Mouse (Mus musculus) neutrophil, adult 5-6 weeks (primary cell): ENCODE measurements around the gene Sema3e. TPM values are rescaled to one million over a fixed set of nuclear protein-coding genes. Genes with fewer than 3 reads are reported as not detected.

Source experiments
- ATAC-seq: fragments of 151-379, 151-347 bp; 2 replicates; pipeline ENCODE4 v1.8.0; 2017; ENCODE audit warnings: mild to moderate bottlenecking, moderate TSS enrichment; ENCODE audit not compliant: insufficient number of reproducible peaks, poor library complexity, low FRiP score, severe bottlenecking; ENCODE audit errors: extremely low read depth
- total RNA-seq: library from RNA; stranded (forward); fragments of 200-1000 nt; gene quantifications from 2 replicates; pipeline ENCODE4 v1.2.3, GENCODE M21; 2017

Sema3e gene
- total RNA-seq, 1 experiment from 2014 or later = not detected

GRCm38 (mm10) chr5:14173355-14174183 lies 148.5 kb downstream of the Sema3e start:
- ATAC-seq = no peak

- ATAC-seq = no peak
These were observed 155.5 kb downstream of the Sema3e start for GRCm38 (mm10) chr5:14180571-14180970.

GRCm38 (mm10) chr5:14182156-14182555 lies 157.1 kb downstream of the Sema3e start:
- no peak for ATAC-seq

GRCm38 (mm10) chr5:14195172-14195819 lies 170.2 kb downstream of the Sema3e start:
- ATAC-seq = no peak

GRCm38 (mm10) chr5:14198344-14199040 lies 173.4 kb downstream of the Sema3e start:
- no peak for ATAC-seq

- ATAC-seq = no peak
These were observed 181.7 kb downstream of the Sema3e start for GRCm38 (mm10) chr5:14206794-14207193.

- ATAC-seq = no peak
These were observed 184.9 kb downstream of the Sema3e start for GRCm38 (mm10) chr5:14209962-14210361.

GRCm38 (mm10) chr5:14216211-14216610 lies 191.1 kb downstream of the Sema3e start:
- ATAC-seq = no peak

- no peak for ATAC-seq
These were observed 193.6 kb downstream of the Sema3e start for GRCm38 (mm10) chr5:14218677-14219076.

GRCm38 (mm10) chr5:14224509-14224908 lies 199.4 kb downstream of the Sema3e start:
- no peak for ATAC-seq

- ATAC-seq = no peak
These were observed 206.0 kb downstream of the Sema3e start for GRCm38 (mm10) chr5:14231027-14231426.

GRCm38 (mm10) chr5:14252583-14252982 lies 227.5 kb downstream of the Sema3e start:
- no peak for ATAC-seq

GRCm38 (mm10) chr5:14253328-14253727 lies 228.3 kb downstream of the Sema3e start:
- ATAC-seq = no peak

- ATAC-seq = no peak
These were observed 235.1 kb downstream of the Sema3e start for GRCm38 (mm10) chr5:14260156-14260555.

GRCm38 (mm10) chr5:14267400-14267799 lies 242.3 kb downstream of the Sema3e start:
- no peak for ATAC-seq

Other genes with a start within 250 kb of the Sema3e start
- not detected in 2 replicates for gene Speer3, start 233.7 kb upstream of the Sema3e start, total RNA-seq